Mouse (Mus musculus): ENCODE data around the gene Foxq1.

Foxq1 gene

GRCm38 (mm10) chr13:31555834-31556233, at the start of gene Foxq1:
Gene Foxq1 (plus strand): TSS chr13:31556134.
- no peak for DNase-seq (ENCODE audit: low read depth, low spot score)

DNA sequence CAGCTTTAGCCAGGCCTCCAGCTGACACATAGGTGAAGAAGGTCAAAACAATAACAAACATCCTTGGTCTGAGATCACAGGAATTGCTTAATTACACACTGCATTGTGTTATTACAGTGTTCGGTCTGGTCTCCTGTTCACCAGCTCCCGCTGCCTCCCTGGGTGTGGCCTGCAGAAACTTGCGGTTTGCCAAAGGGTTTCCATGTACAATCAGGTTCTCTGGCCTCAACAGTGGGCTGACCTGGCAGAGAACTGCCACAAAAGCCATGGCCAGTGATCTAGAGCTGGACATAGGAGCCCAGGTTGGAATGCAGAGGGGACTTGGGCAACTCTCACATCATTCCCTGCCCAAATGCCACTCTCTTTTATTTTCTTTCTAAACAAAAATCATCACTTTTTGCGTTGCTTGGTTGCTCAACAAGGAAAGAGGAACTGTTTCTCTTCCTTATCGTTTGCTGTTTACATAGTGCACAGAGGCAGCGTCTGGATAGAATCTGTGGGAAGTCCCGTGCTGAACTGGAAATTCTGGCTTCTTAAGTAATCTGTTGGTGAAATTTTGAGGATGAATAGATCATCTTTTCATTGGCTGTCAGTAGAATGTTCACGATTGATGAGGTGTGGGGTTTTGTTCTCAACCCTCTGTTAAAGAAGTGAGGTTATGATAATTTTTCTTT, 49.3 kb upstream of the Foxq1 start:
- no peak for DNase-seq (ENCODE audit: low read depth, low spot score)

DNA sequence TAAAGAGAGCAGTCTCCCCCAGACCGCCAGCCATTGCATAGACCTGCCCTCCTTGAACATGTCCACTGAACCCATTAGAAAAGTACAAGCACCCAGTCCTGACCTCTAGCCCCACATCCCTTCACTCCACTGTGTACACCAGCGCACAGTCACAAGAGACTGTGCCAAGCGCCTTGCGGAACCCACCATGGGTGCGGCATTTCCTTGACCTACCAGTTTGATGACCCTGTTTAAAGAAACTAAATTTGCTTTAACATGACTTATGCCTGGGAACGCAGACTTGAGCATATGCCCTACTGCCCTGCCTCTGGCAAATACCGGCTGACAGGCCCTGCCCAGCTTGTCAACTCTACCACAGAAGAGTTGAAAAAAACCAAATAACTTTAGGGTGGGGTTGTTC, 40.7 kb upstream of the Foxq1 start:
- no peak for DNase-seq (ENCODE audit: low read depth, low spot score)

- DNase-seq (ENCODE audit: low read depth, low spot score) = peak; percentile 63
Measured at GRCm38 (mm10) chr13:31518411-31518886, 37.5 kb upstream of the Foxq1 start.

DNA sequence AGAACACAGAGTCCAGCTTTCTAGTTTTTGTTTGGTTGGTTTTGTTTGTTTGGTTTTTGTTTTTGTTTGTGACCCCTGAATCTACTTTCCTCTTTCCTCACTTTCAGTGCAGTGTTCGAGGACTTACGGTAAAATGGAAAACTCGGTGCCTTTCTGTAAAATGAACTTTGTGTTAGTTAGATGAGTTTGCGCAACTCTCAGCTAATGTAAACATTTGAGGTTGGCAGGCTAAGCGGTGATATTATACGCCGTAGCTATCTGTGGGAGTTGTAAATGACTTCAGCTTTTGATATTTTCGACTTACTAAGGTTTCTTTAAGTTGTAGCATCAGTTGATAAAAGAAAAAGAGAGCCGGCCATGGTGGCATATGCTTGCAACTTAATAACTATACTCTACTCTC, 37.0 kb upstream of the Foxq1 start:
- no peak for DNase-seq (ENCODE audit: low read depth, low spot score)

GRCm38 (mm10) chr13:31524976-31525375, 31.0 kb upstream of the Foxq1 start:
- no peak for DNase-seq (ENCODE audit: low read depth, low spot score)

DNA sequence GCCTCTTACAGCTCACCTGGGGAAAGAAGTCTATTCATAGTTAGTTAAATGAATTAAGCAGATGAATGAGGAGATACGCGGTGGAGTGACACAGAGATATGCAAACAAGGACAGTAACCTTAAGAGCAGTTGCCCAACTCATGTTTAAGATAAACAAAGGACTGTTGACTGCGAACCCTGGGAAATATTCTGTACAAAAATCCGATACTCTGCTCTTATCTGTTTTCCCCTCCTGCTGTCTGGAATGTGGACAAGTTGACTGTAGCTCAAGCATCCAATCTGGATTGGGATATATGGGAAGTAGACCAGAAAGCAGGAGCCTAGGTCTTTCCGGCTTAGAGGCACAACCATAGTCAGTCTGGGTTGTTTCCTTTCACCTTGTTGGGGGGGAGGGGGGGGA, 24.7 kb upstream of the Foxq1 start:
- no peak for DNase-seq (ENCODE audit: low read depth, low spot score)

DNA sequence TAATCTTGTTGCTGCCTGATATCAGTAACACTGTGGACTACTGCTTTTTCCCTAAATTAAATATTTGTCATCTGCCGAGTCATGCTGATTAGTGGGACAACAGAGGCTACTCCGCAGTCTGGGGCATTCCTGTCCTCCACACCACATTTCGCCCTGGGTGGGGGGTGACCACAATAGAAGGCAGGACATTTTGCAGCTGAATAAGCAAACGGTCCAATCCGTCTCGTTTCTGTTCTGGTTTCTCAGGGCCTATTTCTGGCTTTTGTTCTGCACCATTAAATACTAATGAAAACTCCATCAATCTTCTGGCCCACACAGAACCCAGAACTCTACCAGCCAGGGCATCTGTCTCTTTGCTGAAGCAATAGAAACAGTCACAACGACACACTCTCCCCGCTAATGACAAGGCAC, 24.3 kb upstream of the Foxq1 start:
- DNase-seq (ENCODE audit: low read depth, low spot score) = no peak

- peak; percentile 54 for DNase-seq (ENCODE audit: low read depth, low spot score)
Measured at GRCm38 (mm10) chr13:31534726-31535125, 21.2 kb upstream of the Foxq1 start.

DNA sequence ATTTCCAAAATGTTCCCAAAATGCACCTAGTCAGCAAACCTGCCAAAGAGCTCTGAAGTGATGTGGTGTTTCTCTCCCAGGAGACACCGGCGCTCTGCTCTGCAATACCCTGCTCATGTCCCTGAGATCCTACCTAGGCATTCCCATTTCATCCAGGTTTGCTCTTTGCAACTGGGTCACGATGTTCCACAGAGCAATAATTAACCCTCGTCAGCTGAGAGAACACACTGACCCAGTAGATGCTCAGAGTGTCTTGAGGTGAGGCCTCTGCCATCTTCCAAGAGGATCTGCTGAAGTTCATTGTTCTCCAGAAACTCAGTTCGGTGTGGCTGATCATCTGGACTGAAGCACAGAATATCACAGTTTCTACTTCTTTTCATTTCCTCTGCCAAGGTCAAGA, 12.9 kb upstream of the Foxq1 start:
- DNase-seq (ENCODE audit: low read depth, low spot score) = no peak

- DNase-seq (ENCODE audit: low read depth, low spot score) = no peak
Measured at GRCm38 (mm10) chr13:31546784-31547183, 9.2 kb upstream of the Foxq1 start.

- no peak for DNase-seq (ENCODE audit: low read depth, low spot score)
Measured at GRCm38 (mm10) chr13:31547204-31547603, 8.7 kb upstream of the Foxq1 start.

DNA sequence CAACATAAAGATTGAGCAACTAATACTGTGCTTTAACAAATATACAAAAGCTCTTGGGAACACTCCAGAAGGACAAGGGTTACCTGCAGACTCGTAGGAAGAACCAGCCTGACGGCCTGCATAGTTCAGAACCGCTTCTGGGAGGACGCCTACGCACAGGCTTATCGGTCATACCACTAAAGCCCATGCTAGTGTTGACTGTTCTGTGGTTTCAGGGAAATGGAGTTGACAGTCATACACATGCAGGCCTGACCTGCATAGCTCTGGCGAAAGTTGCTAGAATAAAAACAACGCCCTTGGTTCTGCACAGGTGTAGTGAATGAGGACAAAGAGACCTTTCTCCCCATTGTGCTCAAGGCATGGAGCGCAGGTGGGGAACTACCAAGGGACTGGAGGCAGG, 8.3 kb upstream of the Foxq1 start:
- DNase-seq (ENCODE audit: low read depth, low spot score) = no peak

DNA sequence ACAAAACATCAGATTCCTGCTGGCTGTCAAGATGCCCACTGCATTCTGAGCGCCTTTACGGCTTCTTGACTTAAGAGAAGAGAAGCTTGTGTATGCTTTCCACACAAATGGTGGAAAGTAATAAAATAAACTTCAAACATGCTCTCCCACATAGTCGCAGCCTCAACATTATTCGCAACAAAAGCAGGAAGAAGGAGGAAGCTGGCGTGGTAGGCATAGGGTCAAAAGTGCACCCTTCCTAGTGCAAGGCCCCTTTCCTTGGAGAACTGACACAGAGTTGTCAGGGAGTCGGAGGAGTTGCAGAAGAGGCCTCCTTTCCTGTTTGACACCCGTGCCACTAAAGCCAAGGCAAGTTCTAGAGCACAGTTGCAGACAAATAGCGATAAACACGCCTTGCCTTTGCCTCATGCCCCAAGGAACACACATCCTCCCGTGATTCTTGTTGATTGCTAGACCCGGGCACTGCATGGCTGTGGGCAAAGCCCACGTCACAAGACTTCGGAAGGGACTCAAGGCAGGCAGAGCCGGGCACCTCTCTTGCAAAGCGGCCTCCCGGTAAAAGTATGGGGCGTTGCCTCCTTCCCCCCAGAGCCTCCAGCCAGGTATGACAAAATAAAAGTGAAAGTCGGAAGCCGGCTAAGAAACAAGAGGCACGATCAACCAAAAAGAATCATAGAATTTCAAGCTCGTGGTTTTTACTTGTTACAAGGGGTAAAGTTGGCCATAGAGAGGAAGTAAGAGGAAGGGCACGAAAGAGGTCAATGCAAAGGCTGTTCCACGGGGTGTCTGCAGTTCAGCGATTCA, 1.2 kb downstream of the Foxq1 start:
- DNase-seq (ENCODE audit: low read depth, low spot score) = no peak

DNA sequence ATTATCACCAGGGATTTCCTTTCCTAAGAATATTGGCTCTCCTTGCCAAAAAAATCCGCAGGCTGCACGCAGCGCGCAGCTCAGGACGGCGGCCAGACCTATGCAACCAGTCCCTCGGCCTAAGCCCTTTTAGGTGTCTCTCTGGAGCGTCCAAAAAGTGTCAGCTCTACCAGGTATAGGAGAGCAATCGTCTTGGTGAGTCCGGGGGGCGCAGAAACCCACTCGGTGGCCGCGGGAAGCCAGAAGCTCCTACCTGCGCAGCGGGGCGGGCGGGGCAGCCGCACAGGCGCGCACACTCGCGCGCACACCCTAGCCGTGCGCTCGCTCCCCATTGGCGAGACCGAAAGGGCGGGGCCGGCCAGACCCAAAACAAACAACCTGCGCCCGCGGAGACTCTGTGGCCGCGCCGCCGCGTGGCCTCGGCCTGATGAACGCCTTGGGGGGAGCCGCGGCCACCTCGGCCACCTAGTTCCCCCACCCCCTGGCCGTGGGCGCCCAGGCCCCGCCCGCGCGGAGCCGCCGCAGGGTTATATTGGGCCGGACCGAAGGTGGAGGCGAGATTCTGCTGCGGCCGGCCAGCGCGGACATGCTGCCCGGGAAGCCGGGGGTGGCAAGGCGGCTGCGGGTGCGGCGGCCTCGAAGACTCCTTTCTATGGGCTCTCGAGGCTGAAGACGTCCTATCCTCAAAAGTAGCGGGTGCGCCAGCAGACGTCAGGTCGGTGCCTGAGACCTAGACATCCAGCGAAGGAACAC, 2.0 kb downstream of the Foxq1 start:
- no peak for DNase-seq (ENCODE audit: low read depth, low spot score)

DNA sequence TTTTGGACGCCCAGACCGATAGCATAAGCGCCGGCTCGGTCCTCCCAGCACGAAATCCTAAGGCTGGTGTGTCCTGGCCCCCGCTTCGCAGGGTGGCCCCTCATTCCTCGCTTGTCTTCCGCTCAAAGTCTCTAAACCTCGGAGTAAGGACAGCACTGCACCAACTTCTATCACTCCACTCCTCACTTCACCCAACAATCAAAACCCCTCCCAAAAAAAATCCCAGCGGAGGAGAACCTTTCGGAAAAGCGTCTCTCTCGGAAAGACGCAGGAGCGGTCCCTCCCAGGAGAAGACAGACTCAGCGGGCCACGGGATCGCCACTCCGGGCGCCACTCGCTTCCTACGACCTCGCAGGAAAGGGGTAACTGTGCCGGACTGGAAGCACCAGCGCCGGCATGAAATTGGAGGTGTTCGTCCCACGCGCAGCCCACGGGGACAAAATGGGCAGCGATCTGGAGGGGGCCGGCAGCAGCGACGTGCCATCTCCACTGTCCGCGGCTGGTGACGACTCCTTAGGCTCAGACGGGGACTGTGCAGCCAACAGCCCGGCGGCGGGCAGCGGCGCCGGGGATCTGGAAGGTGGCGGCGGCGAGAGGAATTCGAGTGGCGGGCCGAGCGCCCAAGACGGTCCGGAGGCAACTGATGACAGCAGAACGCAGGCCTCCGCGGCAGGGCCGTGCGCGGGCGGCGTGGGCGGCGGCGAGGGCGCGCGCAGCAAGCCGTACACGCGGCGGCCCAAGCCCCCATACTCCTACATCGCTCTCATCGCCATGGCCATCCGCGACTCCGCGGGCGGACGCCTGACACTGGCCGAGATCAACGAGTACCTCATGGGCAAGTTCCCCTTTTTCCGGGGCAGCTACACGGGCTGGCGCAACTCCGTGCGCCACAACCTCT, 2.8 kb downstream of the Foxq1 start, which contains the start of gene A530084C06Rik:
Gene A530084C06Rik, minus strand, starts transcription at position 813 of the 898 bp plus-strand sequence.
- no peak for DNase-seq (ENCODE audit: low read depth, low spot score)

DNA sequence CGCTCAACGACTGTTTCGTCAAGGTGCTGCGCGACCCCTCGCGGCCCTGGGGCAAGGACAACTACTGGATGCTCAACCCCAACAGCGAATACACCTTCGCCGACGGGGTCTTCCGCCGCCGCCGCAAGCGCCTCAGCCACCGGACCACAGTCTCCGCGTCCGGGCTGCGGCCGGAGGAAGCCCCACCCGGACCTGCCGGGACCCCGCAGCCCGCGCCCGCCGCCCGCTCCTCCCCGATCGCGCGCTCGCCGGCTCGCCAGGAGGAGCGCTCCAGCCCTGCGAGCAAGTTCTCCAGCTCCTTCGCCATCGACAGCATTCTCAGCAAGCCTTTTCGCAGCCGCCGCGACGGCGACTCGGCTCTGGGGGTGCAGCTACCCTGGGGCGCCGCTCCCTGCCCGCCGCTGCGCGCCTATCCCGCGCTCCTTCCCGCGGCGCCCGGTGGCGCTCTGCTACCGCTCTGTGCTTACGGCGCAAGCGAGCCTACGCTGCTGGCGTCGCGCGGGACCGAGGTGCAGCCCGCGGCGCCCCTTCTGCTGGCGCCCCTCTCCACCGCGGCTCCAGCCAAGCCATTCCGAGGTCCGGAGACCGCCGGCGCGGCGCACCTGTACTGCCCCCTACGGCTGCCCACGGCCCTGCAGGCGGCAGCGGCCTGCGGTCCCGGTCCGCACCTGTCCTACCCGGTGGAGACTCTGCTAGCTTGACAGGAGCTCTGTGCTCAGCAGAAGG, 3.6 kb downstream of the Foxq1 start:
- DNase-seq (ENCODE audit: low read depth, low spot score) = no peak

GRCm38 (mm10) chr13:31564394-31564793, 8.5 kb downstream of the Foxq1 start:
- DNase-seq (ENCODE audit: low read depth, low spot score) = no peak

DNA sequence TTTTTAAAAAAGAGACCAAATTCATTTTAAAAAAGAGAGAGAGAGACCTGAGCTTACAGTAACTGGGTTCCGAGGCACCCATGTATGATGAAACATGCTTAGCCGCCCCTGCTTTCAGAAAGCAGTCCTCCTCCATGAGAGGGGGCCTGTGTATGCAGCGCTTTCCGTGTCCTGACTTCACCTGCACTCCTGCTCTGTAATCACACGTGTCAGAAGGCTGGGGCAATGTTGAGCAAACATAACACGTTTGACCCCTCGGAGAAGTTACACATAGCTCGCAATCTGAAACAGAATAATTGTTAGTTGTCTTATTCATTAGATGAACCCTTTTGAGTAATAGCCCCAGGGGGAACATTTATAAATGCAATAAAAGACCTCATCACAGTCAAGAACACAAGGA, 11.2 kb downstream of the Foxq1 start:
- no peak for DNase-seq (ENCODE audit: low read depth, low spot score)

GRCm38 (mm10) chr13:31567617-31568294, 11.8 kb downstream of the Foxq1 start:
- DNase-seq (ENCODE audit: low read depth, low spot score) = peak; percentile 89
